Mouse (Mus musculus) left cerebral cortex, adult 18-20 months (tissue): ENCODE results near the gene Emx1. TPM values are rescaled to one million over a fixed set of nuclear protein-coding genes. Genes with fewer than 3 reads are reported as not detected.

Source experiments
- DNase-seq, 2 experiments: peaks; one replicate each; pipeline ENCODE4 v3.0.0; 2021 to 2022; ENCODE audit warnings: low spot score in 2 of 2, mixed read lengths in 1 of 2
- total RNA-seq, 2 experiments: library from RNA; stranded (reverse); gene quantifications; 2 replicates each; pipeline ENCODE4 v1.2.3; 2021

The Emx1 gene
- total RNA-seq, 2 experiments from 2014 or later, result 32.5 to 42.6 TPM

DNA sequence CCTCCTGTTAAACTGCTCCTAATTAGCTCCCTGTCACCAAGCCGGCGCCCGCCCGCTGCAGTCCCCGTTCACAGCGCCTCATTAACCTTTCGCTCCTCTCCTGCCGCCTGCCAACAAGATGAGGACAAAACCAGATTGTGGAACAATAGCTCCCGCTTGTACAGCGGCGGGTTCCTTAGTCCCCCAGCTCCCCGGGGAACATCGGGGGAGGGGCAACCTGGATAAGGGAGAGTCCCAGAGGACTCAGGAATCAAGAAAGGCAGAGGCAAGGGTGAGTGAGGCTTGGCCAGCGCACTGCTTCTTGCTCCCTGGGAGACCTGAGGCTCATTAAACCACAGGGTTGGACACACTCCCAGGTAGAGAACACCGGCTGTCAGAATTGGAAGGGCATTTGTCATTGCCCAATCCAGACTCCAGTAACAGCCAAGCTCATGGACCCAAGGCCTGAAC lies 37.2 kb downstream of the Emx1 start:
- no peak for DNase-seq

DNA sequence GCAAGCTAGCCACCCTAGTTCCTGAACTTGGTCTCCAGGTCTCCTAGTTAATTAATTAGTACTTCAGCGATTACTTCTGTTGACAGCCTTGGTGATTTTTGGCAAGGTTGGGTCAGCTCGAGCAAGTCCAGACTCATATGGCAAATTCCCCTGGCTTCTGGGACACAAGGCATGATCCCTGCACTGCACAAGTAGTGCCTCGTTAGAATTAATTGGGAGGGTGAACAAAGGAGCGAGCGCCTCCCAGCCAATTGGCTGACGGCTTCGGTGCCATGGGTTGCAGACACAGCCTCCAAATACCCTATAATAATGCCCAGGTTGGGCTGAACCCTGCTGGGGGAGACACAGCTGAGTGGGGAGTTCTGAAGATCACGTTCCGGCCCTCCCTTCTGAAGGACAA lies 39.3 kb downstream of the Emx1 start:
- DNase-seq, result no peak

DNA sequence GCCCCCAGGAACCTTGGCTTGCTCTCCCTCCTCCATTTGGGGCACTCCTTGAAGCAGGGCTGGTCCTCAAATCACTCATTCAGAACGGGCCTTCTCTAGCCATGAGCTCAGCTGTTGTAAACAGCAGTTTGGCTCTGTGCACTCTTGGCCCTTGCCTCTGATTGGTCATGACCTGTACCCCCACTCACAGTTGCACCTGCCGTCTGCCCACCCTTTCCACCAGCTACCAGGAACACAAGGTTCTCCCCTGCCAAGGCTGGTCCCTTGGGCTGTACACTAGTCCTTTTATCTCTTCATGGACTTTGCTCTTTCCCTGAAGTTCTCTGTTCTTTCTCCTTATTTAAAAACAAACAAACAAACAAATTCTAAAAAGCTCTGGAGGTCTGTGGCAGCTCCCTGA lies 40.3 kb downstream of the Emx1 start:
- no peak for DNase-seq

DNA sequence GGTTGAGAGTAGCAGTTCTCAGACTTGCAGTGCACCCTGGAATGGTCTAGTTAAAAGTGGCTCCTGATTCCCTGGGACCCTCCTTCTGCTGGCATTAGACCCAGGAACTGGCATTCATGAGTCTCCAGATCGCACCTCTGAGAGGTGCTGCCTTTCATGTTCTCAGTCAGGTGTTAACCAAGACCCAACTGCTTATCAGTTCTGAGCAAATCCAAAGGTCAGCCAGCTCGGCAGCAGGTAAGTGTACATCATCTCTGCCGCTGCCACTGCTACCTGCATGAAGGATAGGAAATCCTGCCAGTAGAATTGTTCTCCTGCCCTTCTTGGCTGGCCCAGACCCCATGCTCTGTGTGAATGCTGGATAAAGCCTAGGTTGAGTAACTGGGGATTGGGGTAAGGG lies 43.5 kb downstream of the Emx1 start:
- DNase-seq, result no peak

DNA sequence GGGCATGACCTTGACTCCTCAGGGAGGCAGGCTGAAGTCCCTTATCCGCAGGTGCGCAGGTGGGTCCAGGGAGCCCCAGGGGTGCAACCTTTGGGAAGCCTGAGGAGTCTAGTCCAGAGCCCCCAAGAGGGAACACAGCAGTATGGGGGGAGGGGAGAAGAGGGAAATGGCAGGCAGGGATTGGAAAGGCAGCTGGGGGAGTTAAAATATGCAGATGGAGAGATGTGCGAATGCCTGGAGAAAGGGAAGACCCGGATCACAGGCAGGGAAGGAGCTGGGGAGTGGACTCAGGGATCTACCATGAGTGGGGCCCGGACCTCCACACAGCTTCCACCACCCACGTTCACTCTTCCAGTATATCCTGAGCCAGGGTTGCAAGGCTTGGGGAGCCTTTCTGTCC lies 44.2 kb downstream of the Emx1 start:
- DNase-seq, result no peak

DNA sequence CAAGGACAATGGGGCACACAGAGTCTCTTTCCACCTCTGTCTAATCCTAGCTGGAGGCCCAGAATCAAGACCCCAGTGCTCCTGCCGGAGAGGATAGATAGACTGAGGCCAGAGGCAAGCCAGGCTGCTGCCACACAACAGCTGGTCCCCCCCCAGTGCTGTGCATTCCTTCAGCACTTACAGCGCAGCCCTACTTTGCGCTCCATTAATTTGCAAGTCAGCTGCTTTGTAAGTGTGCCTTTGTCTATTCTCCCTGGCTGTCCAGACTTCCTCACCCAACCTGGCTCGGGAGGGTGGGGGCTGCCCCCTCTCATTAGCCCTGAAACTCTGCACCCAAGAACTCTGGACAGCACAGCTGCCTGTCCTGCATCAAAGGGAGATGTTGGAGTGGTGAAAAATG lies 44.8 kb downstream of the Emx1 start:
- no peak for DNase-seq

DNA sequence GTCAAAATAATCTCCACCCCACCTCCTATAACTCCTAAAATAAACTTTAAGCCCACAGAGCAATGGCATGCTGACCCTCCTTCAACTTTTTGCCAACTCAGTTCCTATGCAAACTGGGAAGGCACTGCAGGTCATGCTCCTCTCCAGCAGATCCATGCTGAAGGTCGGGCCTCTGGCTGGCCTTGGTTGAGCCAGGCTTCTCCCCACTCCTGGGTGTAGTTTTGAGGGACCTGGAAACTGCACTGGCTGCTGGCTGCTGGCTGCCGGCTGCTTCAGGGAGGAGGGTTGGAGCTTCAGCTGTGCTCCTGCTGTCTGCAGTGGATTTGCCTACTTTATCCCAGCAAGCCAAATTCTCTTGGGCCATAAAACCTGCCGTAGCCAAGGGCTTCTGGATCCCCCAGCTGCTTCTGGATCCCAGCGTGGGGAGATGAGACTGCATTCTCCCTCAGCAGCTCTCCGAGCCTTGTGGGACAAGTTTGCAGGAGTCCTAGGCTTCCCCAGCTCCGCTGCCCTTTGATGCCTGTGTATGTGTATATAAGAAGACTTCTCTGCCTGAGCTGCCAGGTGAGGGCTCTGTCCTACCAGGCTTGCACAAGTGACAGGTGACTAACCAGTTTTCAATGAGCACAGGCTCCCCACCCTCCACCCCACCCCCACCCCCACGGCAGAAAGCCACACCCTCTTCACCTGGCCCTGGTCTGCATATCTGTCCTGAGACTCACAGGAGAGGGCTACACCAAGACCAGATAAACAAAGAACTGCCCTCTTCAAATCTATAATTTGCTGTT lies 45.8 kb downstream of the Emx1 start:
- DNase-seq, result no peak

DNA sequence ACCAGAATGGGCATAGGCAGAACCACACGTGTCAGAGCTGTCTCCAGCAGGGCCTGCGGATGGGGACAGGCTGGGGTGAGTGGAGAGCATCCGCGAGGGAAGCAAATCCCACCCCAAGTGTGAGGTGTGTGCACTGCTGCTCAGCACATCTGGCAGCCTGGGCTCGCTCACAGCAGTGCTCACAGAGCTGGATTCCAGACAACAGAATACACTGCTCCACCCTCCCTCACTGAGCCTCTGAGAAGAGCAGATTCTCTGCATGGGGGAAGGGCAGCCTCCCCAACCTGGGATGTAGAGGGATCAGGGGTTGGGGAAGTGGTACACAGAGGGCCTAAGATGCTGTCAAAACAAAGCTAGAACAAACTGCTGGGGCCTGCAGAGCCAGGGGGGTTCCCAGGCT lies 47.6 kb downstream of the Emx1 start:
- DNase-seq, result no peak

DNA sequence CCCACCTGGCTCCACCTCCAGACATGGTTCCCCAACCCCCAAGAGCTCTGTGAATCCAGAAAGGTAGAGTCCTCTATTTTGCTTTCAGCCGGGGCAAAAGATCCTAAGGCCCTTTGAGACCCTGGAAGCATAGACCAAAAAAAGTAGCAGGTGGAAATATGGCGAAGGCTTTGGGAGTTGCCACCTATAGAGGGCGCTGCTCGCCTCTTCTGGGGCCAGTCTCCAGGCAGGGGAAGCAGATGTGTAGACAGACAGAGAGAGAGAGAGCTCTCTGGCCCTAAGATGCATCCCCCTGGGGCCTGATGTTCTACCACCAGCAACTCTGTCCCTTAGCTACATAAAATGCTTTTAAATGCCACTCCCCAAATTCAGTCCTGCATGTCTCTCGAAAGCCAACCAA lies 49.8 kb downstream of the Emx1 start:
- peak; percentile 62 to 66 for DNase-seq

DNA sequence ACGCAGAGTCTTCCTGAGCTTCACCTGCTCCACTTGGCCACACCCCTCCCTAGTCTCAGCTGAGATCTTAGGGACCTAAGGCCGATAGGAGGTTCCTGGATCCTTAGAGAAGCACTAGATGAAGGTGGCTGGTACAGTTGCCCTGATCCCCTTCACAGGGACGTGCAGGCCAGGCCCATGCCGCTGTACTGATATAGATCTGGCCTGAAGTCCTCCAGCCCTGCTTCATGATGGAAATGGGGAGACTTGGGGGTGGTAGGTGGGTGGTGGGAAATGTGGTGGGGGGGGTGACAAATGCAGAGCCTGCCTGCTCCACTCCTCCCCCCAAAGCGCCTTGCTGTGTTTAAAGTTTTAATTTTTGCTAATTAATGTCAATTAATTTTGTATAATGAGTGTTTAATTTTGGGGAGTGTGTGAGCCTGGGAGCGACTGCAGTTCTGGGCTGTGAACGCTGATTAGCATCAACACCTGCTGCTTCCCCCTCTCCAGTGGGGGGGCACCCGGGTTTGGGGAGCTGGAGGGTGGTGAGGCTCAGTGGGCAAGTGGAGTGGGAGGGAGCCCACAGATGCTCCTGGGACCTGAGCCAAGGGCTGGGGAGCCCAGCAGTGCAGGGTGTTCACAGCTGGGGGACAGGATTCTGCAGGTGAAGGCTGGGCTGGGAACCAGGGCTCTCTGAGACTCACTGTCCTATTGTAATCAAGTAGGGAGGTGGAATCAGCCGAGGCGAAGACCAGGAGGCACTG lies 50.5 kb downstream of the Emx1 start:
- DNase-seq, result peak in 1 of 2 experiments; percentile 31

DNA sequence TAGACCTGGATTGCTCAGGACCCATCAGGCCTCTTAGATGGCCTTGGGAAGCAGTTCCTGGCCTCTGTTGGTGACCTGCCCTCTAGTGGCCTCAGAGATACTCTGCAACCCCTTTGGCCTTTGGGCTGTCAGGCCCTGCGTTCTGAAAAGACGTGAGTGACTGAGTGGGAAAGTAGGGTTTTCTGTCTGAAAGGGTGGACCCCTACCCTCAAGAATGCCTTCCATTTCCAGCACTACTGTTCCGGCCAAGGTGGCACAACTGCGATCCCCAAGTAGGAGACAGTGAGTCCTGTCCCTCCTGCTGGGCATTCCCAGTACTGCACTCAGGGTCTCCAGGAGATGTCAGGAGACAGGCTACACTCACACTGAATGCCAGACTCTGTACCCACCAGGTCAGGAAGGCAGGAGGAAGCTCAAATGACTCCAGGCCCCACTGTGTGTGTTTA lies 51.8 kb downstream of the Emx1 start:
- peak; percentile 40 to 61 for DNase-seq

DNA sequence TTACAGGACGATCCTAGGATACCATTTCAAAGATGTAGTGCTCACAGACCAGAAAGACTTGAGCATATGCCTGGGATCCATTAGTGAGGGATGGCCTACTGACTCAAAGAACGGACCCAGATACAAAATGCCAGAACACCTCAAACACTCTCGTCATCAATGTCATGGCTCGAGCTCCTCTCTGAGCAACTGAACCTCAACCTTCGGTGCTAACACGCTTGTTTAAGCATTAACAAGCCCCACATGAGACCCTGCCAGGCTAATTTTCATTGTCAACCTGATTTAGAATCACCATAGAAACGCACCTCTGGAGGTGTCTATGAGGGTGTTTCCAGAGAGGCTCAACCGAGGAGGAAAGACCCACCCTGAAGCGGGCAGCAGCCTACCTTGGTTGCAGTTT lies 62.6 kb downstream of the Emx1 start:
- no peak for DNase-seq

DNA sequence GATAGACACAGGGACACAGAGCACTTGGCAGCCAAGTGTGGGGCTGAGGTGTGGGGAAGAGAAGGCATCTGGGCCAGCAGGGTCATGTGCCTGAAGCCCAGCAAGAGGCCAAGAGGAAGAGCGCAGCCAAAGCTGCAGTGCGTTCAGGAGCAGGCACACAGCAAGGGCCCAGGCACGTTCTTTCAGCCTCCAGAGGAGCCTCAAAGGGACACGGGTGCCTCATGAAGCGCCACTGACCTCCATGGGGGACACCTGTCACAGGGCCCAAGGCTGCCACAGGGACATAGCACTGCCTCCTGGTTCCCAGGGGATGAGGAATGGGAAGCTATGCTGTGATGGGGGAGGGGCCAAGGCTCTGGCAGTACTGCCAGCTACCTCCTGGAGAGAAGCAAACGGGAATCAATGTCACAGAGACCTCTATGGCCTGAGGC lies 63.6 kb downstream of the Emx1 start:
- no peak for DNase-seq

DNA sequence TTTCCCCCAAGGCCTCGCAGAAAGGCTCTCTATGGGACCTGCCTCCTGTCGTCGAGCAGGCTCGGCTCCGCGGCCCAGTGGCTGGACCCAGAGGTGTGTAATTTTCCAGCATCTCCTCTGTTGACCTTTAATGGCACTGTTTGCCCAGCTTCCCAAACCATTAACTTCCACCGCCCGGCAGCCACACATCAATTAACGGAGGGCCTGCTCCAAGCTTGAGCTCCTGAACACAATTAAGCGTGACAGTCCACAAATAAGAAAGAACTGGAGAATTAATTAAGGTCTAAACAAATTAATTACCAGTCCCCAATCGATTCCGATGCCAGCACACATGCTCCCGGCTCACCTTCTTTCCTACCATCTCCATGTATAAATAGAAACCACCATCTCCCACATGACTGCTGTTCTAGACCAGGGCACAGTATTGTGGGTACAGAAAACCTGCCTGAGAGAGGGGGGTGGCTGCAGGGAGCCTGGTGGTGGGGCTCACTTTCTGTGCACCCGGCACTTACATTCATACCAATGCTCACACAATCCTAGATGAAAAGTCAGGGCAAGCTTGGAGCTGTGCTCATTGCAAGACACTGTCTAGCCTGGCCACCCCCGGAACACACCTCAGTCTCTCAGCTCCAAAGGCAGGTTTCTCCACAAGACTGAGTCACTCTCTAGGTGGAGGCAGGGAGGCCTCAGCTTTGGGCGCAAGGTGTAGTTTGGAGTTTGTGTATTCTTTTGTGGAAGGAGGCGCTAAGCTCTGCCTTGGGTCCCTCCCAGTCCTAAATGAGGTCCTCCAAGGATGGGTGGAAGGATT lies 65.2 kb downstream of the Emx1 start:
- DNase-seq, result no peak

DNA sequence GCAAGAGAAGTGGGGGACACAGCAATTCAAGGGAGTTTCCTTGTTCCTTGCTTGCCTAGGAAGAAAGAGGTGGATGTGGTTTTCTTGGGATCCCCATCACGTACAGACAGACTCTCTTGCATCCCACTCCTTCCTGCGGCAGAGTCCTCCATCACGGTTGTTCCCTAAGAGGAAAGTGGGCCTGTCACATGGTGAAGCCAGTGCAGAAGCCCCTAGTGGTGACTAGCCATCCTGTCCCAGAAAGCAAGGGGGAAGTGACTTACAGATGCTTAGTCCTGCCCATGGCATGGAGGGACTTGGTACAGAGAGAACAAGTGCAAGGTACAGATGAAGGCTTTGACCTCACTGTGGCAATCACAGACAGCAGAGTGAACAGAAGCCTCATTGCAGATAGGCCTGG lies 66.0 kb downstream of the Emx1 start:
- no peak for DNase-seq

Other genes with a start within 250 kb of the Emx1 start
- gene Exoc6b, start 117.9 kb upstream of the Emx1 start, total RNA-seq, result 10 to 100 TPM; 73.7 to 81.5 TPM
- gene Spr, start 49.7 kb upstream of the Emx1 start, total RNA-seq, result 10 to 100 TPM; 48.4 to 51.5 TPM
- 100 to 1,000 TPM; 163 to 164 TPM for gene Sfxn5, start 146.0 kb downstream of the Emx1 start, total RNA-seq
- 10 to 100 TPM; 81.7 to 82.1 TPM for gene Rab11fip5, start 187.2 kb downstream of the Emx1 start, total RNA-seq
- not detected for gene Noto, start 236.4 kb downstream of the Emx1 start, total RNA-seq
- 10 to 100 TPM; 54.8 to 55.3 TPM for gene Smyd5, start 244.6 kb downstream of the Emx1 start, total RNA-seq